Mouse (Mus musculus): ENCODE measurements around the gene Mecom. TPM values are rescaled to one million over a fixed set of nuclear protein-coding genes. Genes with fewer than 3 reads are reported as not detected.

Gene Mecom
- polyA plus RNA-seq, 1 experiment from 2014 or later, result 10.2 TPM

- ATAC-seq, result no peak
- H3K27me3 ChIP-seq (replicated peaks; ENCODE audit: control insufficient read depth, insufficient read depth, low read length), result no peaks in the 10 kb centered on the region
- H3K4me3 ChIP-seq (ENCODE audit: low read length), result no peak overlapping the region
- no peaks in the 10 kb centered on the region for H3K36me3 ChIP-seq (ENCODE audit: control insufficient read depth, insufficient read depth, low read length)
- no peak overlapping the region for H3K27ac ChIP-seq (ENCODE audit: low read length)
- H3K9me3 ChIP-seq (ENCODE audit: control insufficient read depth, low read length), result no peaks in the 10 kb centered on the region
- H3K4me2 ChIP-seq (ENCODE audit: low read depth, low read length), result no peak overlapping the region
- H3K9ac ChIP-seq (ENCODE audit: low read depth, low read length), result no peak overlapping the region
- H3K4me1 ChIP-seq (ENCODE audit: control insufficient read depth, insufficient read depth, low read length), result no peaks in the 10 kb centered on the region
- WGBS, result 60% methylated on average over 3 of the region's 3 CpGs
Measured at GRCm38 (mm10) chr3:30113249-30113770, 434.5 kb downstream of the Mecom start.

GRCm38 (mm10) chr3:30107945-30108670, 439.7 kb downstream of the Mecom start:
- no peak overlapping the region for H3K27ac ChIP-seq (ENCODE audit: low read length)
- H3K9me3 ChIP-seq (ENCODE audit: control insufficient read depth, low read length), result no peaks in the 10 kb centered on the region
- no peak for ATAC-seq
- no peak overlapping the region for H3K4me3 ChIP-seq (ENCODE audit: low read length)
- WGBS, result 79% methylated on average over 9 of the region's 9 CpGs
- H3K4me1 ChIP-seq (ENCODE audit: control insufficient read depth, insufficient read depth, low read length), result peaks cover 5% of the 10 kb centered on the region; the same call in 1 of the 2 replicates
- H3K4me2 ChIP-seq (ENCODE audit: low read depth, low read length), result no peak overlapping the region
- no peaks in the 10 kb centered on the region for H3K27me3 ChIP-seq (replicated peaks; ENCODE audit: control insufficient read depth, insufficient read depth, low read length)
- H3K36me3 ChIP-seq (ENCODE audit: control insufficient read depth, insufficient read depth, low read length), result no peaks in the 10 kb centered on the region
- H3K9ac ChIP-seq (ENCODE audit: low read depth, low read length), result no peak overlapping the region

- Histone ChIP-seq H3K27ac (ENCODE audit: low read length) (no peak overlapping the region), H3K4me2 (ENCODE audit: low read depth, low read length) (no peak overlapping the region), H3K4me3 (ENCODE audit: low read length) (no peak overlapping the region), H3K9ac (ENCODE audit: low read depth, low read length) (no peak overlapping the region), H3K9me3 (ENCODE audit: control insufficient read depth, low read length) (no peaks in the 10 kb centered on the region), H3K4me1 (ENCODE audit: control insufficient read depth, insufficient read depth, low read length) (peaks cover 5% of the 10 kb centered on the region; the same call in 1 of the 2 replicates), H3K36me3 (ENCODE audit: control insufficient read depth, insufficient read depth, low read length) (no peaks in the 10 kb centered on the region), H3K27me3 (replicated peaks; ENCODE audit: control insufficient read depth, insufficient read depth, low read length) (no peaks in the 10 kb centered on the region)
- no peak for ATAC-seq
- WGBS, result 67% methylated on average over 18 of the region's 18 CpGs
Measured at GRCm38 (mm10) chr3:30106481-30106880, 441.3 kb downstream of the Mecom start.

- Histone ChIP-seq H3K9ac (ENCODE audit: low read depth, low read length) (no peak overlapping the region), H3K9me3 (ENCODE audit: control insufficient read depth, low read length) (no peaks in the 10 kb centered on the region), H3K4me1 (ENCODE audit: control insufficient read depth, insufficient read depth, low read length) (peaks cover 5% of the 10 kb centered on the region; the same call in 1 of the 2 replicates), H3K27me3 (replicated peaks; ENCODE audit: control insufficient read depth, insufficient read depth, low read length) (no peaks in the 10 kb centered on the region), H3K4me2 (ENCODE audit: low read depth, low read length) (no peak overlapping the region), H3K36me3 (ENCODE audit: control insufficient read depth, insufficient read depth, low read length) (no peaks in the 10 kb centered on the region), H3K27ac (ENCODE audit: low read length) (no peak overlapping the region), H3K4me3 (ENCODE audit: low read length) (no peak overlapping the region)
- no peak for ATAC-seq
- 55% methylated on average over 1 of the region's 1 CpGs for WGBS
Measured at GRCm38 (mm10) chr3:30105859-30106258, 441.9 kb downstream of the Mecom start.

- H3K9me3 ChIP-seq (ENCODE audit: control insufficient read depth, low read length), result no peaks in the 10 kb centered on the region
- no peaks in the 10 kb centered on the region for H3K27me3 ChIP-seq (replicated peaks; ENCODE audit: control insufficient read depth, insufficient read depth, low read length)
- H3K36me3 ChIP-seq (ENCODE audit: control insufficient read depth, insufficient read depth, low read length), result no peaks in the 10 kb centered on the region
- 43% methylated on average over 15 of the region's 15 CpGs for WGBS
- no peak for ATAC-seq
- H3K4me1 ChIP-seq (ENCODE audit: control insufficient read depth, insufficient read depth, low read length), result peaks cover 5% of the 10 kb centered on the region; the same call in 1 of the 2 replicates
- peak overlapping the region; percentile 33 for H3K4me2 ChIP-seq (ENCODE audit: low read depth, low read length)
- no peak overlapping the region for H3K9ac ChIP-seq (ENCODE audit: low read depth, low read length)
- H3K27ac ChIP-seq (ENCODE audit: low read length), result no peak overlapping the region
- H3K4me3 ChIP-seq (ENCODE audit: low read length), result no peak overlapping the region
Measured at GRCm38 (mm10) chr3:30105194-30105823, 442.5 kb downstream of the Mecom start.

GRCm38 (mm10) chr3:30104515-30105098, 443.2 kb downstream of the Mecom start:
- Histone ChIP-seq H3K9ac (ENCODE audit: low read depth, low read length) (no peak overlapping the region), H3K36me3 (ENCODE audit: control insufficient read depth, insufficient read depth, low read length) (no peaks in the 10 kb centered on the region), H3K4me2 (ENCODE audit: low read depth, low read length) (no peak overlapping the region), H3K27ac (ENCODE audit: low read length) (no peak overlapping the region), H3K27me3 (replicated peaks; ENCODE audit: control insufficient read depth, insufficient read depth, low read length) (no peaks in the 10 kb centered on the region), H3K9me3 (ENCODE audit: control insufficient read depth, low read length) (no peaks in the 10 kb centered on the region), H3K4me1 (ENCODE audit: control insufficient read depth, insufficient read depth, low read length) (peaks cover 5% of the 10 kb centered on the region; the same call in 1 of the 2 replicates), H3K4me3 (ENCODE audit: low read length) (no peak overlapping the region)
- no peak for ATAC-seq
- WGBS, result 58% methylated on average over 4 of the region's 4 CpGs

GRCm38 (mm10) chr3:30101146-30101545, 446.7 kb downstream of the Mecom start:
- no peaks in the 10 kb centered on the region for H3K36me3 ChIP-seq (ENCODE audit: control insufficient read depth, insufficient read depth, low read length)
- H3K4me2 ChIP-seq (ENCODE audit: low read depth, low read length), result no peak overlapping the region
- no peaks in the 10 kb centered on the region for H3K27me3 ChIP-seq (replicated peaks; ENCODE audit: control insufficient read depth, insufficient read depth, low read length)
- H3K27ac ChIP-seq (ENCODE audit: low read length), result no peak overlapping the region
- H3K4me3 ChIP-seq (ENCODE audit: low read length), result no peak overlapping the region
- WGBS, result 67% methylated on average over 4 of the region's 4 CpGs
- H3K9me3 ChIP-seq (ENCODE audit: control insufficient read depth, low read length), result no peaks in the 10 kb centered on the region
- H3K9ac ChIP-seq (ENCODE audit: low read depth, low read length), result no peak overlapping the region
- no peak for ATAC-seq
- peaks cover 3% of the 10 kb centered on the region; the same call in 1 of the 2 replicates for H3K4me1 ChIP-seq (ENCODE audit: control insufficient read depth, insufficient read depth, low read length)

GRCm38 (mm10) chr3:30097713-30098112, 450.1 kb downstream of the Mecom start:
- H3K4me1 ChIP-seq (ENCODE audit: control insufficient read depth, insufficient read depth, low read length), result no peaks in the 10 kb centered on the region
- no peaks in the 10 kb centered on the region for H3K36me3 ChIP-seq (ENCODE audit: control insufficient read depth, insufficient read depth, low read length)
- no peak overlapping the region for H3K27ac ChIP-seq (ENCODE audit: low read length)
- H3K4me3 ChIP-seq (ENCODE audit: low read length), result no peak overlapping the region
- H3K27me3 ChIP-seq (replicated peaks; ENCODE audit: control insufficient read depth, insufficient read depth, low read length), result no peaks in the 10 kb centered on the region
- no peak overlapping the region for H3K4me2 ChIP-seq (ENCODE audit: low read depth, low read length)
- ATAC-seq, result no peak
- H3K9me3 ChIP-seq (ENCODE audit: control insufficient read depth, low read length), result no peaks in the 10 kb centered on the region
- H3K9ac ChIP-seq (ENCODE audit: low read depth, low read length), result no peak overlapping the region
- 83% methylated on average over 3 of the region's 3 CpGs for WGBS

- Histone ChIP-seq H3K27ac (ENCODE audit: low read length) (no peak overlapping the region), H3K9ac (ENCODE audit: low read depth, low read length) (no peak overlapping the region), H3K27me3 (replicated peaks; ENCODE audit: control insufficient read depth, insufficient read depth, low read length) (no peaks in the 10 kb centered on the region), H3K9me3 (ENCODE audit: control insufficient read depth, low read length) (no peaks in the 10 kb centered on the region), H3K4me3 (ENCODE audit: low read length) (no peak overlapping the region), H3K4me2 (ENCODE audit: low read depth, low read length) (no peak overlapping the region), H3K4me1 (ENCODE audit: control insufficient read depth, insufficient read depth, low read length) (no peaks in the 10 kb centered on the region), H3K36me3 (ENCODE audit: control insufficient read depth, insufficient read depth, low read length) (no peaks in the 10 kb centered on the region)
- 63% methylated on average over 4 of the region's 4 CpGs for WGBS
- ATAC-seq, result no peak
Measured at GRCm38 (mm10) chr3:30097129-30097528, 450.7 kb downstream of the Mecom start.
